Mouse (Mus musculus) brain, embryonic 14.5 days (tissue): ENCODE data around the gene Macf1.

Experiments used
- CTCF ChIP-seq: fragments of 200-500 bp; IDR thresholded peaks from 2 replicates; pipeline ENCODE4 v1.5.1; 2012; ENCODE audit warnings: inconsistent platforms, mild to moderate bottlenecking, moderate library complexity, borderline replicate concordance; ENCODE audit not compliant: insufficient read depth, insufficient read length; ENCODE audit errors: extremely low read depth
- POLR2A ChIP-seq: fragments of 200-500 bp; IDR thresholded peaks from 2 replicates; pipeline ENCODE4 v1.6.1; 2012; ENCODE audit warnings: mild to moderate bottlenecking, inconsistent platforms, borderline replicate concordance; ENCODE audit not compliant: poor library complexity, insufficient read depth, insufficient read length, severe bottlenecking; ENCODE audit errors: extremely low read depth

DNA sequence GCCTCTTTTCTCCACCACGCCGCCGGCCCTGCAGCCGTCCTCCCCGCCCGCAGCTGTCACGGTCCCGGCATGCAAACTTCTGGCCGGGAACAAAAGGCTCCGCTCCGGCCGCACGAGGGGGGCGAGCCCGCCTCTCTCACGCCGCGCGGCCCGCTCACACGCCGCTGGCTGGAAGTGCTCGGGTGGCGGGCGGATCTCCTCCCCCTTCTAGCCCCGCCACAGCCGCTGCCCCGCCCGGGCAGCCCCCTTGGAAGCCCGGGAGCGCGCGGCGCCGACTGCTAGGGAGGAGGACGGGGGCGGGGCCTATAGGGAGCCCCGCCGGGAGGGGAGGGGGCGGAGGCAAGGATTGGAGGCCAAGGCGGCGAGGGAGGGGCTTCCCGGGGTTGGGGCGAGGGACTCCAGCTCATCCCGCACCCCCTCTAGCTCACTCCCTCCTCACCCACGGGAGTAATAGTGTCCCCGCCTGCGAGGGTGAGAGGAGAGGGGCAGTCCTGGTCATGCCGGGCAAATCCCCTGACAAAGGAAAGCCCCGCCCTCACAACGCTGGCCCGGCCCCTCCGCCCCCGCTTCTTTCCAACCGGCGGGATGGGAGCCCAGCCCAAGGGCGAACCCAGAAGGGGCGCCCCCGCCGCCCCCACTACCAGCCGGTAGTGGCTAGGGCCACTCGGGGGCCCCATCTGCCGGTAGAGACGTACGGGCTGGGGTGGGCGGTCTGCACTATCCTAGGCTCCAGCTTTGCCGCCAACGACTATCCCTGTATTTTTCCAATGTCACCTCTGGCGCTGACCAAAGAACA lies 272.2 kb downstream of the Macf1 start:
- TF ChIP-seq POLR2A: peak; percentile 46; the same call in 1 of the 2 replicates
- TF ChIP-seq CTCF: no peak
